Mouse (Mus musculus): ENCODE data around the gene Car14. TPM values are rescaled to one million over a fixed set of nuclear protein-coding genes. Genes with fewer than 3 reads are reported as not detected.
"Not testable (repeated sequence)": the region's sequence is repeated elsewhere in the genome, so short reads cannot be mapped to it uniquely, and the experiment has no call there.

Car14 gene
- total RNA-seq, 2 experiments from 2014 or later = 81.2 to 115 TPM

- peak; percentile 69 for DNase-seq
- intact Hi-C loops (cut with DNase I) = no loop called here
- Histone ChIP-seq H3K27ac (peak overlapping the region; percentile 94), H3K4me3 (peak overlapping the region; percentile 74)
- TF ChIP-seq CTCF (IDR thresholded peaks at IDR 0.05) = no peak
Observed at GRCm38 (mm10) chr3:95894317-95895160, 10.0 kb downstream of the Car14 start.

DNA sequence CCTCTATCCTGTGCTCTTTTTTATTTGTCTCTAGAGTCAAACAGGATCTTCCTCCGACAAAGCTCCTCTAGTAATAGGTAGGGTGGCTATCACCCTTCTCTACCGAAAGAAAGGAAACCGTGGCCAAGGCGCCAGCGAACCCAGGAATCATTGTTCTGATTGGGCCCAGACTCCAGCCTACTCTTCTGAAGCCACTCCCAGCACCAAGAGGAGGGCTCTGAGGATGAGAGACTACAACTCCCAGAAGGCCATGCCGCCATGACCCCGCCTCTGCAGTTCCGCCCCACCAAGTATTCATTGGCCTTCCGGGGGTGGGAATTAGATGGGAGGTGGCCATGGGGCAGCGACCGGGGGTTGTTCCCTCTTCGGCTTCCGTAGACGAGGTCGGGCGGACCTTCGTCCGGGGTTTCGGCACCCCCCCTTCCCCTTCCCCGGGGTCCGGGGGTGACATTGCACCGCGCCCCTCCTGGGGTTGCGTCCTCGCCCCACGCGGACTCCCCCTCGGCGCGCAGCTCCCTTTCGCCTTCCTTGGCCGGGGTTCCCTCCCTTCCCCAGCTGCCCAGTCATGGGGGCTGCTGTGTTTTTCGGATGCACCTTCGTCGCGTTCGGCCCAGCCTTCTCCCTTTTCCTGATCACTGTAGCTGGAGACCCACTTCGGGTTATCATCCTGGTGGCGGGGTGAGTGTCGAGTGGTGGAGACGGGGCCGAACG, 10.7 kb downstream of the Car14 start, which contains the start of gene Aph1a:
Gene Aph1a (plus strand): TSS at position 364 of the 711 bp plus-strand sequence.
- peak within 1 kb of the TSS; percentile 74 for H3K4me3 ChIP-seq
- H3K27ac ChIP-seq = peak within 1 kb of the TSS; percentile 94
- intact Hi-C loops (cut with DNase I) = not testable (repeated sequence)
- peak; percentile 97 for DNase-seq

GRCm38 (mm10) chr3:95893126-95893525, 11.4 kb downstream of the Car14 start:
- TF ChIP-seq CTCF (IDR thresholded peaks at IDR 0.05) = no peak
- peak overlapping the region; percentile 94 for H3K27ac ChIP-seq
- peak overlapping the region; percentile 74 for H3K4me3 ChIP-seq
- DNase-seq = no peak
- intact Hi-C loops (cut with DNase I) = no loop called here

DNA sequence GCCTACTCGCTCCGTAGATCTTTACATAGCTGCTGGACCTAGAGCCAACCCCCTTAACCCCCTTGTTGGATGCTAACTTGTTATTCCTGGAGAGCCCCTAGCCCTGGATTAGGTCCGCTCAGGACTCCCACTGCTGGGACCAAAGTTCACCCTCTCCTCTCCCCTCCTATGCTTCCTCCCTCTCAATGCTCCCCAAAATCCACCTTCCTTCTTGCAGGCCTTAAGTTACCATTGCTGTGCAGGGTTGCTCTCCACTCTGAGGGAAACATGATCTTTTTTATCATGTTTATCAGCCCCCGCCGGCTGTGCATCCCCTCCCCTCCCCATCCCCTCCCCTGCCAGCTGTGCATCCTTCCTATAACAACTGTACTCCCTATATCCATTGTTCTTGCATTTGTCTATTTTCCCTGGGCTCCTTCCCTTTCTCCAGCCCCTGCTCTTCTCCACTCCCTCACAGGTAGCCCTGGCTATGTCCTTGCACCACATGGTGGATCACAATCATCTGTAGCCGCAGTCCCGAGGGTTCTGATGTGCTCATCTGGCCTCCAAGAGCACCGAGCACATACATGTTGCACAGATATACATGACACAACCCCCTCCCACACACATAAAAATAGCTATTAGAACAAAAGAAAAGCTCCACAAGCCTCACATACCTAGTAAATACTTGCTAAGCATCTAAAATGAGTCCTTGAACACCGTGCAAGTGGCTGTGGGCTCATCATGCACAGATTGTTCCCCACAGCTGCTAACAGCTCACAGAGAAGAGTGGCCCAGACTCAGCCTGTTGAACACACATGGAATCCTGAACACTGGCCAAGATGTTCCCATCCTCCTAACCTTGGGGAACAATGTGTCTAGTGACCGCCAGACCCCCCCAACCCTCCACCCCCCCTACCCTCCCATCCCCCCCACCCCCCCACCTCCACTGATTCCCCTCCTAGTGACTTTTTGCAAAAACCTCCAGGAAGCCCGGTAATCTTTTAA, 12.1 kb downstream of the Car14 start:
- intact Hi-C loops (cut with DNase I) = no loop called here

GRCm38 (mm10) chr3:95891211-95892065, 13.1 kb downstream of the Car14 start, which contains the start of gene BC028528:
Gene BC028528, minus strand, starts transcription at chr3:95892005.
- no peak for TF ChIP-seq CTCF (IDR thresholded peaks at IDR 0.05)
- H3K4me3 ChIP-seq = peak within 1 kb of the TSS; percentile 50
- H3K27ac ChIP-seq = peak within 1 kb of the TSS; percentile 80
- DNase-seq = no peak
- intact Hi-C loops (cut with DNase I) = no loop called here

More for the DNA sequence above, 12.1 kb downstream of the Car14 start:
- peak overlapping the region; percentile 50 for H3K4me3 ChIP-seq
- H3K27ac ChIP-seq = peak overlapping the region; percentile 94
- no peak for DNase-seq
- TF ChIP-seq CTCF (IDR thresholded peaks at IDR 0.05) = no peak

DNA sequence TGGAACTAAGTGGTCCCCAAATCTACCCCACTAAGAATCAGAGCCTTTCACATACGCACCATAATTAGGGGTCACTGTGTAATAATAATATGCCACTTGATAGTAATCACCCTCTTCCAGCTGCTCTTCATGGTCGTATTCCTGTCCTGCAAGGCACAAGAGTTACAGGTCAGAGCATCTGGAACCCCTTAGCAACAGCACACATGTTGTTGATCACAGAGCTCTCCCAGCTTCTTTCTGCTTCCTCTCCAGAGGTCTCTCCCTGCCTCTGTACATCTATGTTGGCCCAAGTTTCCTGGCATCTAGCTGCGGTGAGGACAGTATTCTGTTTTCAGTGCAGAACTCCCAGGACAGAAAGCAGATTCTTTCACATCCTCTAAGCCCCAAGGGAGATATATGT, 14.8 kb downstream of the Car14 start:
- DNase-seq = no peak

GRCm38 (mm10) chr3:95887596-95887995, 16.9 kb downstream of the Car14 start:
- Histone ChIP-seq H3K4me3 (no peak overlapping the region), H3K27ac (no peak overlapping the region)
- no peak for TF ChIP-seq CTCF (IDR thresholded peaks at IDR 0.05)
- no peak for DNase-seq
- intact Hi-C loops (cut with DNase I) = no loop called here

More for the DNA sequence above, 14.8 kb downstream of the Car14 start:
- intact Hi-C loops (cut with DNase I) = no loop called here
- Histone ChIP-seq H3K4me3 (no peak overlapping the region), H3K27ac (peak overlapping the region; percentile 80; the same call in 1 of the 2 replicates)
- TF ChIP-seq CTCF (IDR thresholded peaks at IDR 0.05) = no peak

DNA sequence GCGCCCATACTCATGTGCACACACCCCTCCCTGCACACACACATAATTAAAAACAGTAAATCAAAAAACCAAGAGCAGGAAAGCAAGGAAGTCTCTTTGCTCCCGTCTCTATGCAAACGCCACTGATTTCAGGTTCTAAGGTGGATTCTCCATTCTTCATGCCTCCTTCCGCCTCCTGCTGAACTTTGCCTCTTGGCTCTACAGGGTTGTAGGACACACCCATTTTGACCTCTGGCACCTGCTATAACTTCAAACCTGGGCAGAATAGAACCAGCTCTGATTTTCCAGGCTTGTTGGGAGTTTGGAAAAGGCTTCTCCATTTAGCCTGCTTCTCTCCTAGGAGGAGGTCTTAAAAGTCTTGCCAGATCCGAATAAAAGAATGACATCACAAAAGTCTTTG, 20.1 kb downstream of the Car14 start:
- no peak overlapping the region for H3K27ac ChIP-seq
- no peak for TF ChIP-seq CTCF (IDR thresholded peaks at IDR 0.05)
- H3K4me3 ChIP-seq = no peak overlapping the region
- intact Hi-C loops (cut with DNase I) = loop anchor here (5.0 kb wide), 1 partner anchor 68 kb away; no protein-coding TSS in a partner anchor
- no peak for DNase-seq

- H3K27ac ChIP-seq = peak overlapping the region; percentile 90
Observed at GRCm38 (mm10) chr3:95882816-95883425, 21.6 kb downstream of the Car14 start.

GRCm38 (mm10) chr3:95881979-95882815, 22.3 kb downstream of the Car14 start, which contains the start of gene Ciart:
Gene Ciart, minus strand, starts transcription at chr3:95882251.
- peak; percentile 97 for DNase-seq
- TF ChIP-seq CTCF (IDR thresholded peaks at IDR 0.05) = no peak
- intact Hi-C loops (cut with DNase I) = loop anchor here (5.0 kb wide), 1 partner anchor 70 kb away; no protein-coding TSS in a partner anchor
- Histone ChIP-seq H3K4me3 (peak within 1 kb of the TSS; percentile 69), H3K27ac (peak within 1 kb of the TSS; percentile 90)

More at GRCm38 (mm10) chr3:95882816-95883425, 21.6 kb downstream of the Car14 start:
- intact Hi-C loops (cut with DNase I) = loop anchor here (1.0 to 5.0 kb wide), 2 partner anchors 23 to 69 kb away; no protein-coding TSS in a partner anchor
- DNase-seq = peak; percentile 82
- peak; percentile 80 for TF ChIP-seq CTCF (IDR thresholded peaks at IDR 0.05)
- H3K4me3 ChIP-seq = peak overlapping the region; percentile 69

Measured in gastrocnemius, adult 2 months (tissue).